11 mouse cellular contexts compared by ENCODE assay signal in genomic region chr6:108738463-108739203, GRCm38 (mm10). TPM values are rescaled to one million over a fixed set of nuclear protein-coding genes. Genes with fewer than 3 reads are reported as not detected.
DNase-seq lines count a peak whose midpoint lies in the region; ATAC-seq lines count a peak whose summit lies in the region.
"Had no signal": no experiment of that assay in that cellular context is flagged by ENCODE, and none has a peak within 500 bp of the region (broad histone marks: within the 10 kb centered on the region; RNA-seq: fewer than 3 reads in every experiment).

No protein-coding gene starts in this region.

- WGBS in forebrain, embryonic 15.5 days = 63% methylated on average over 9 of the region's 9 CpGs
- 81% methylated on average over 9 of the region's 9 CpGs for WGBS in forebrain, embryonic 11.5 days

- no peak overlapping the region for H3K4me2 ChIP-seq in forebrain, embryonic 15.5 days (replicated peaks)
- H3K4me2 ChIP-seq in forebrain, embryonic 11.5 days (ENCODE audit: low read depth, low read length, severe bottlenecking) = no peak overlapping the region
- H3K4me2 ChIP-seq: heart, embryonic 13.5 days had no signal

- H3K9me3 ChIP-seq in forebrain, embryonic 15.5 days = no peaks in the 10 kb centered on the region
- H3K9me3 ChIP-seq in forebrain, embryonic 11.5 days (ENCODE audit: control insufficient read depth, low read length) = no peaks in the 10 kb centered on the region
- H3K9me3 ChIP-seq: heart, embryonic 13.5 days had no signal

- no peak overlapping the region for H3K4me3 ChIP-seq in forebrain, embryonic 15.5 days
- no peak overlapping the region for H3K4me3 ChIP-seq in forebrain, embryonic 11.5 days (ENCODE audit: low read depth, low read length)
- H3K4me3 ChIP-seq: heart, embryonic 13.5 days had no signal

- H3K27ac ChIP-seq in forebrain, embryonic 15.5 days (replicated peaks) = no peak overlapping the region
- H3K27ac ChIP-seq in forebrain, embryonic 11.5 days (ENCODE audit: low read depth, low read length) = no peak overlapping the region
- H3K27ac ChIP-seq: heart, embryonic 13.5 days had no signal

- H3K4me1 ChIP-seq in forebrain, embryonic 15.5 days = peaks cover 3% of the 10 kb centered on the region; the same call in 1 of the 2 replicates
- H3K4me1 ChIP-seq in forebrain, embryonic 11.5 days (replicated peaks; ENCODE audit: control insufficient read depth, insufficient read depth, low read length) = no peaks in the 10 kb centered on the region
- H3K4me1 ChIP-seq: heart, embryonic 13.5 days had no signal

- no peaks in the 10 kb centered on the region for H3K36me3 ChIP-seq in forebrain, embryonic 15.5 days
- H3K36me3 ChIP-seq in forebrain, embryonic 11.5 days (ENCODE audit: control insufficient read depth, insufficient read depth, low read length) = no peaks in the 10 kb centered on the region
- H3K36me3 ChIP-seq: heart, embryonic 13.5 days had no signal

- no peak overlapping the region for H3K9ac ChIP-seq in forebrain, embryonic 15.5 days (replicated peaks)
- no peak overlapping the region for H3K9ac ChIP-seq in forebrain, embryonic 11.5 days (ENCODE audit: low read length)
- H3K9ac ChIP-seq: heart, embryonic 13.5 days had no signal

- H3K27me3 ChIP-seq in forebrain, embryonic 15.5 days = no peaks in the 10 kb centered on the region
- H3K27me3 ChIP-seq in forebrain, embryonic 11.5 days (ENCODE audit: control insufficient read depth, insufficient read depth, low read length) = no peaks in the 10 kb centered on the region
- H3K27me3 ChIP-seq: heart, embryonic 13.5 days had no signal

- DNase-seq in forebrain, embryonic 11.5 days (ENCODE audit: low spot score) = no peak
- DNase-seq in right cerebral cortex, adult 2 months (ENCODE audit: low spot score in 2 of 2) = peak; percentile 47 to 67
- DNase-seq in right cerebral cortex, postnatal 14 days = no peak
- peak; percentile 56 to 73 for DNase-seq in layer of hippocampus, postnatal 36 days
- no peak for DNase-seq in thymus, postnatal 14 days
- DNase-seq in thymus, postnatal 10 days (ENCODE audit: low spot score in 2 of 2) = no peak
- DNase-seq: lung, adult 18-20 months had no signal

- peak; percentile 81 for ATAC-seq in forebrain, embryonic 15.5 days (replicated peaks)
- no peak for ATAC-seq in forebrain, embryonic 11.5 days (replicated peaks; ENCODE audit: low FRiP score)
- ATAC-seq in erythroid progenitor cell, adult 5-6 weeks (replicated peaks; ENCODE audit: low FRiP score, poor library complexity, severe bottlenecking) = no peak
- ATAC-seq: intestine, postnatal 0 days had no signal

RNA-seq across cellular contexts. Expression of gene Arl8b, which starts 44.3 kb away (rescaled TPM):
- 89.6 and 99.7 TPM in 2 replicates for polyA plus RNA-seq in forebrain, embryonic 15.5 days (2015; fragmentation: Nextera tagmentation; extraction: Ambion mirVana)
- 78.4 and 79.5 TPM in 2 replicates for polyA plus RNA-seq in forebrain, embryonic 11.5 days (2014; fragmentation: Nextera tagmentation; extraction: Ambion mirVana)
- total RNA-seq in layer of hippocampus, postnatal 36 days (2021) = 100 to 1,000 TPM; 215 to 216 TPM
- 56.2 and 94.1 TPM in 2 replicates for total RNA-seq in erythroid progenitor cell, adult 5-6 weeks (2015; ENCODE audit: low replicate concordance)
- 28.9 and 36.9 TPM in 2 replicates for total RNA-seq in erythroid progenitor cell, adult 5-6 weeks (2017; ENCODE audit: low replicate concordance)

Comparison
In these comparisons a context has a peak if more than half of its experiments do, and no peak if none do; other contexts are left out.
1. DNase-seq: peak in right cerebral cortex, adult 2 months (2 of 2) and layer of hippocampus, postnatal 36 days (2 of 2); none in forebrain, embryonic 11.5 days (single experiment), right cerebral cortex, postnatal 14 days (single experiment), thymus, postnatal 14 days (single experiment) and thymus, postnatal 10 days (0 of 2).